Mouse (Mus musculus): ENCODE data around the gene Cul9. TPM values are rescaled to one million over a fixed set of nuclear protein-coding genes. Genes with fewer than 3 reads are reported as not detected.
A peak's percentile ranks its signal among the peaks of the same experiment; 100 is the strongest.

Cul9 gene
- total RNA-seq, 1 experiment: 1.8 TPM

DNA sequence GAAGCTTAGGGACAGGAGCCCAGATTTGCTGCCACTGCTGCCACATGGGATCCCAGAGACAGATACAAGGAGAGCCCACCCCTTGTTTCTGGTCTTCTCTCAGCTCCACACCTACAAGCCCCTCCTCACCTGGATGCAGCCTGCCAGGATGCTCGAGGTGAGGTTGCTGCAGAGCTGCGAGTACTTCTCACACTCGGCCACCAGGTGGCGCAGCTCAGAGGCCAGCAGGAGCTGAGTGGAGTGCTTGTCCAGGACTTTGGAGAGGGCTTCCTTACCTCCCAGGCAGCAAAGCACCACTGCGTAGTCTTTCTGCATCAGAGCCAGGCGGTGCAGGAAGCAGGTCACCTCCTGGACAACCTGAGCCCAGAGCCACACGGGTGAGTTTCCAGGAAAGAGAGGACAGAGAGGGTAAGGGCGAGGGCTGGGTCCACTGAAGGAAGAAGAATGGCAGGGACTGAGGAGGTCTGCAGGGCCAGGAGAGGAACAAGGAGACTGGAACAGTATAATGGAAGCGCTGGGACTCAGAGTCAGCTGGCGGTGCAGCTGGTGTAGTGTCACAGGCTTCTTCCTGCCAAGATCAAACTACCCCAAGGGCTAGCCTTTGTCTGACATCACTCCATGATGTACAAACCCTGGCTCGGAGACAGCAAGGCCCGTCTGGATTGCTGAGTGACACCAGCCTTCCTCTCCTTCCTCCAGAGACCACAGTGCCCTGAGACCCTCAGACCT is 20.4 kb downstream of the Cul9 start:
- TF ChIP-seq CHD2 (IDR thresholded peaks at IDR 0.05; ENCODE audit: low read depth, low read length) (no peak), ZNF384 (IDR thresholded peaks at IDR 0.05; ENCODE audit: low read depth, low read length) (no peak), HCFC1 (IDR thresholded peaks at IDR 0.05; ENCODE audit: borderline replicate concordance, insufficient read depth, low read length) (no peak), ZC3H11A (IDR thresholded peaks at IDR 0.05; ENCODE audit: borderline replicate concordance, low read depth, low read length) (peak; percentile 72; the same call in 1 of the 2 replicates), MAFK (IDR thresholded peaks at IDR 0.05; ENCODE audit: insufficient read depth, low read depth, low read length) (no peak)
- in situ Hi-C loops (cut with MboI; ENCODE audit: low sequenced_read_pairs in 2 of 2, unreplicated experiment in 2 of 2): no loop called here

DNA sequence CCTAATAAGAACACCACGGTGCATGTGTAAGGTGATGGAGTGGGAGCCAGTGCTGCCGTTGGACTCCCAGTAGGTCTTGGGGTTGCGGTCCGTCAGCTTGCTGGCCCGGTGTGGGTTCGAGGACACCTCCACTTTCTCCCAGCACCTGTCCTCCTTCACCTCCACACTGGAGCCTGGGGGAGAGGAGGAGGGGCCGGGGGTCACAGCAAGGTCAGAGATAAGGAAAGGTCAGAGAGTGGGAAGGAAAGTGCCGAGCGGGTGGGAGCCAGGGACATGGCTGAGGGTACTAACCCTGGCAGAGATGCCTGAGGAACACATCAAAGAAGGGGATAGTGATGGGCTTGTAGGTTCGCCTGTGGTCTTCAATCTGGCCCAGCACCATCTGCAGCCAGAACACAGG is 21.1 kb downstream of the Cul9 start:
- in situ Hi-C loops (cut with MboI; ENCODE audit: low sequenced_read_pairs in 2 of 2, unreplicated experiment in 2 of 2): no loop called here
- no peak for TF ChIP-seq ZC3H11A (IDR thresholded peaks at IDR 0.05; ENCODE audit: borderline replicate concordance, low read depth, low read length)
- Histone ChIP-seq H3K27ac (ENCODE audit: insufficient read depth, low read depth, low read length, poor library complexity, severe bottlenecking) (no peak overlapping the region), H3K4me1 (ENCODE audit: control insufficient read depth in 2 of 2, insufficient read depth in 2 of 2, low read length in 2 of 2, poor library complexity in 1 of 2) (peaks cover 0 to 6% of the 10 kb centered on the region in 2 experiments; a peak in 1 of 4 replicates), H3K9ac (ENCODE audit: insufficient read depth, low read depth, low read length, poor library complexity, severe bottlenecking) (no peak overlapping the region), H3K36me3 (ENCODE audit: control insufficient read depth, insufficient read depth, low read length, poor library complexity, severe bottlenecking) (no peaks in the 10 kb centered on the region), H3K9me3 (ENCODE audit: control insufficient read depth, insufficient read depth, low read depth, low read length) (no peaks in the 10 kb centered on the region), H3K4me3 (ENCODE audit: insufficient read depth in 1 of 2, low read depth in 1 of 2, low read length in 2 of 2, poor library complexity in 1 of 2, severe bottlenecking in 1 of 2) (no peak overlapping the region)
- DNase-seq (ENCODE audit: low read depth, low spot score): no peak

More for the DNA sequence above, 20.4 kb downstream of the Cul9 start:
- Histone ChIP-seq H3K4me1 (ENCODE audit: control insufficient read depth in 2 of 2, insufficient read depth in 2 of 2, low read length in 2 of 2, poor library complexity in 1 of 2) (peaks cover 0 to 4% of the 10 kb centered on the region in 2 experiments; a peak in 1 of 4 replicates), H3K4me3 (ENCODE audit: insufficient read depth in 1 of 2, low read depth in 1 of 2, low read length in 2 of 2, poor library complexity in 1 of 2, severe bottlenecking in 1 of 2) (no peak overlapping the region), H3K9me3 (ENCODE audit: control insufficient read depth, insufficient read depth, low read depth, low read length) (no peaks in the 10 kb centered on the region), H3K27ac (ENCODE audit: insufficient read depth, low read depth, low read length, poor library complexity, severe bottlenecking) (no peak overlapping the region), H3K9ac (ENCODE audit: insufficient read depth, low read depth, low read length, poor library complexity, severe bottlenecking) (no peak overlapping the region), H3K36me3 (ENCODE audit: control insufficient read depth, insufficient read depth, low read length, poor library complexity, severe bottlenecking) (no peaks in the 10 kb centered on the region)
- peak; percentile 81 for DNase-seq (ENCODE audit: low read depth, low spot score)

- in situ Hi-C loops (cut with MboI; ENCODE audit: low sequenced_read_pairs in 2 of 2, unreplicated experiment in 2 of 2): no loop called here
Observed at GRCm38 (mm10) chr17:46521963-46522668, 24.1 kb downstream of the Cul9 start.

GRCm38 (mm10) chr17:46521174-46521573 is 25.0 kb downstream of the Cul9 start:
- H3K36me3 ChIP-seq (ENCODE audit: control insufficient read depth, insufficient read depth, low read length, poor library complexity, severe bottlenecking): no peaks in the 10 kb centered on the region
- TF ChIP-seq MAFK (IDR thresholded peaks at IDR 0.05; ENCODE audit: insufficient read depth, low read depth, low read length) (no peak), HCFC1 (IDR thresholded peaks at IDR 0.05; ENCODE audit: borderline replicate concordance, insufficient read depth, low read length) (no peak), CHD2 (IDR thresholded peaks at IDR 0.05; ENCODE audit: low read depth, low read length) (no peak), ZC3H11A (IDR thresholded peaks at IDR 0.05; ENCODE audit: borderline replicate concordance, low read depth, low read length) (no peak), ZNF384 (IDR thresholded peaks at IDR 0.05; ENCODE audit: low read depth, low read length) (no peak)
- no peak overlapping the region for H3K27ac ChIP-seq (ENCODE audit: insufficient read depth, low read depth, low read length, poor library complexity, severe bottlenecking)
- H3K9me3 ChIP-seq (ENCODE audit: control insufficient read depth, insufficient read depth, low read depth, low read length): no peaks in the 10 kb centered on the region
- H3K9ac ChIP-seq (ENCODE audit: insufficient read depth, low read depth, low read length, poor library complexity, severe bottlenecking): no peak overlapping the region
- peak overlapping the region; percentile 60 to 61; a peak in 2 of 4 replicates for H3K4me3 ChIP-seq (ENCODE audit: insufficient read depth in 1 of 2, low read depth in 1 of 2, low read length in 2 of 2, poor library complexity in 1 of 2, severe bottlenecking in 1 of 2)
- DNase-seq (ENCODE audit: low read depth, low spot score): no peak
- in situ Hi-C loops (cut with MboI; ENCODE audit: low sequenced_read_pairs in 2 of 2, unreplicated experiment in 2 of 2): no loop called here
- peaks cover 0 to 5% of the 10 kb centered on the region in 2 experiments; a peak in 1 of 4 replicates for H3K4me1 ChIP-seq (ENCODE audit: control insufficient read depth in 2 of 2, insufficient read depth in 2 of 2, low read length in 2 of 2, poor library complexity in 1 of 2)

More at GRCm38 (mm10) chr17:46521963-46522668, 24.1 kb downstream of the Cul9 start:
- Histone ChIP-seq H3K4me3 (ENCODE audit: insufficient read depth in 1 of 2, low read depth in 1 of 2, low read length in 2 of 2, poor library complexity in 1 of 2, severe bottlenecking in 1 of 2) (no peak overlapping the region; a peak in 1 of 4 replicates), H3K9me3 (ENCODE audit: control insufficient read depth, insufficient read depth, low read depth, low read length) (no peaks in the 10 kb centered on the region), H3K27ac (ENCODE audit: insufficient read depth, low read depth, low read length, poor library complexity, severe bottlenecking) (no peak overlapping the region), H3K36me3 (ENCODE audit: control insufficient read depth, insufficient read depth, low read length, poor library complexity, severe bottlenecking) (no peaks in the 10 kb centered on the region), H3K9ac (ENCODE audit: insufficient read depth, low read depth, low read length, poor library complexity, severe bottlenecking) (no peak overlapping the region), H3K4me1 (ENCODE audit: control insufficient read depth in 2 of 2, insufficient read depth in 2 of 2, low read length in 2 of 2, poor library complexity in 1 of 2) (peaks cover 0 to 6% of the 10 kb centered on the region in 2 experiments; a peak in 1 of 4 replicates)
- TF ChIP-seq ZC3H11A (IDR thresholded peaks at IDR 0.05; ENCODE audit: borderline replicate concordance, low read depth, low read length) (no peak), HCFC1 (IDR thresholded peaks at IDR 0.05; ENCODE audit: borderline replicate concordance, insufficient read depth, low read length) (no peak), CHD2 (IDR thresholded peaks at IDR 0.05; ENCODE audit: low read depth, low read length) (no peak), ZNF384 (IDR thresholded peaks at IDR 0.05; ENCODE audit: low read depth, low read length) (no peak), MAFK (IDR thresholded peaks at IDR 0.05; ENCODE audit: insufficient read depth, low read depth, low read length) (no peak)
- DNase-seq (ENCODE audit: low read depth, low spot score): no peak

Data from ES-E14 (cell line).